Mouse (Mus musculus): ENCODE measurements around the gene Mga.

DNA sequence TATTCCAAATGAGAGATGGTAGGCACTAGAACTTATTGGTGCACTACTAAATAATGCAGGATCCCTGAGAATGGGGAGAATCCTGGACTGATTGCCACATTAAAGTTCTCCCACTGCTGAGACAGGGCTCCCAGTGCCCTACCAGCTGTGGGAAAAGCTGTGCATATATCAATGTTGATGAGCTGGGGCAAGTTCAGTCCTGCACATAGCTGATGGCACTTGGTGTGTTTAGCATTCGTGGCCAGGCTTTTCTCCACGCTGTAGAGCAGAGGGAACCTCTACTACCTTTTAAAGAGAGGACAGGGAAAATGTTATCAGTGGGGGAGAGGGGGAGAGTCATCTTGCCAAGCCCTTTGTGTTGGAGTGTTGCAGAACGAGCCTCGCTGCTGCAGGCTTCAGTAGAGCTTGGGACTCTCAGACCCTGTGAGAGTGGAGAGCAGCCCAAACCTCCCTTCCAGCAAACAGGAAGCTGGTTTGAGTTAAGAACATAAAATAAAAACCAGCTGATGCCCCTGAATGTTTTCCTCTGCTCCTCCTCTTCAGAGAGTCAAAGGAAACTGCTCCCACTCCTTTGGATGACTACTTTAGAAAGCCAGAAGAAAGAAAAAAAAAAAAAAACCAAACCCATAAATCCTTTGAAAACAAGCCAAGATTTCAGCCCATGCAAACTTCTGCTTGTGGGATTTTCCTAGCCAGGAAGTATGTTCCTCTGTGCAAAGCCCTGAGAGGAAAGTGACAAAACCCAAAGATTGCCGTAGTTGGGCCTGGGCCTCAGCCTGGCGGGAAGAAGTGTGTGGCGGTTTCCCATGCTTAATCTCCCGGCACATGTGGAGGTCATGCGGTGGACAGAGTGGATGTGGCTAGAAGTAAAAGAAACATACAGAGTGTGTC lies 98.6 kb downstream of the Mga start:
- TF ChIP-seq CTCF (IDR thresholded peaks at IDR 0.05; ENCODE audit: insufficient read depth, low read length) (no peak), POLR2A (IDR thresholded peaks at IDR 0.05; ENCODE audit: borderline replicate concordance, extremely low read depth, low read depth, low read length) (no peak)

Data from lung, adult 2 months (tissue).